Mouse (Mus musculus): Measurements from ENCODE around the gene Ebp. TPM values are rescaled to one million over a fixed set of nuclear protein-coding genes. Genes with fewer than 3 reads are reported as not detected.

Gene Ebp
- total and polyA plus RNA-seq, 2 experiments from 2014 or later: 20.6 to 26.2 TPM

- WGBS: 59% methylated on average over 7 of the region's 7 CpGs
- H3K4me3 ChIP-seq (ENCODE audit: low read depth, low read length): peak overlapping the region; percentile 62
- H3K27me3 ChIP-seq (ENCODE audit: control insufficient read depth, insufficient read depth, low read length): no peaks in the 10 kb centered on the region
- H3K4me1 ChIP-seq (ENCODE audit: control insufficient read depth, insufficient read depth): no peaks in the 10 kb centered on the region
- DNase-seq (ENCODE audit: low spot score): no peak
- peak overlapping the region; percentile 67 for H3K4me2 ChIP-seq (ENCODE audit: low read depth, low read length)
- no peak overlapping the region for H3K27ac ChIP-seq (ENCODE audit: low read depth)
- TF ChIP-seq CTCF (IDR thresholded peaks at IDR 0.05; ENCODE audit: low read depth) (no peak), EP300 (IDR thresholded peaks at IDR 0.05; ENCODE audit: low read depth) (no peak)
- no peaks in the 10 kb centered on the region for H3K9me3 ChIP-seq (replicated peaks; ENCODE audit: control insufficient read depth, low read length)
- H3K36me3 ChIP-seq (replicated peaks; ENCODE audit: control insufficient read depth, insufficient read depth, low read length): peaks cover 24% of the 10 kb centered on the region
- H3K9ac ChIP-seq (replicated peaks; ENCODE audit: low read depth, low read length): no peak overlapping the region
- ATAC-seq (ENCODE audit: insufficient read depth, low read depth): no peak
Measured at GRCm38 (mm10) chrX:8143750-8144149, 49.6 kb downstream of the Ebp start.

- Histone ChIP-seq H3K27me3 (ENCODE audit: control insufficient read depth, insufficient read depth, low read length) (no peaks in the 10 kb centered on the region), H3K27ac (ENCODE audit: low read depth) (no peak overlapping the region), H3K4me1 (ENCODE audit: control insufficient read depth, insufficient read depth) (no peaks in the 10 kb centered on the region), H3K9me3 (replicated peaks; ENCODE audit: control insufficient read depth, low read length) (no peaks in the 10 kb centered on the region), H3K9ac (replicated peaks; ENCODE audit: low read depth, low read length) (no peak overlapping the region), H3K36me3 (replicated peaks; ENCODE audit: control insufficient read depth, insufficient read depth, low read length) (peaks cover 30% of the 10 kb centered on the region), H3K4me3 (ENCODE audit: low read depth, low read length) (no peak overlapping the region), H3K4me2 (ENCODE audit: low read depth, low read length) (no peak overlapping the region)
- TF ChIP-seq EP300 (IDR thresholded peaks at IDR 0.05; ENCODE audit: low read depth) (no peak), CTCF (IDR thresholded peaks at IDR 0.05; ENCODE audit: low read depth) (no peak)
- WGBS: 60% methylated on average over 7 of the region's 7 CpGs
- DNase-seq (ENCODE audit: low spot score) (no peak), ATAC-seq (ENCODE audit: insufficient read depth, low read depth) (no peak)
Measured at GRCm38 (mm10) chrX:8142948-8143347, 50.4 kb downstream of the Ebp start.

DNA sequence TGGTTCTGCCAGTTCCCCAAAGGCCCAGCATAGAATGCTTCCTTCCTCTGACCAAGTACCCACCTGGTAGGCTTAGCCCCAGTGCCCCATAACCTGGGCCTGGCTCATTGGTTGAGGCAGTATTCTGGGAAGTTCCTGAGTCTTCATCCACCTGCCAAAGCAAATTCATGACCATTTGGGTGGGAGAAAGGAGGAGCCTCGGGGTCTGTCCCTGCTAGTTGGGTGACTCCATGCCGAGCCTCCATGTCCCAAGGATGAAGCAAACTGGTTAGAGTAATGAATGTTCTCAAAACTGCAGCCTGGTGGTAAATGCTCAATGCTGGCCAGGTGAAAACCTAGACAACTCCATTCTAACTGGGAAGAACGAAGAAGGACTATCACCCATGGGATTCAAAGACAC lies 52.3 kb downstream of the Ebp start:
- Histone ChIP-seq H3K27ac (ENCODE audit: low read depth) (no peak overlapping the region), H3K9me3 (replicated peaks; ENCODE audit: control insufficient read depth, low read length) (no peaks in the 10 kb centered on the region), H3K9ac (replicated peaks; ENCODE audit: low read depth, low read length) (no peak overlapping the region), H3K4me3 (ENCODE audit: low read depth, low read length) (no peak overlapping the region), H3K27me3 (ENCODE audit: control insufficient read depth, insufficient read depth, low read length) (no peaks in the 10 kb centered on the region), H3K4me2 (ENCODE audit: low read depth, low read length) (no peak overlapping the region), H3K36me3 (replicated peaks; ENCODE audit: control insufficient read depth, insufficient read depth, low read length) (peaks cover 30% of the 10 kb centered on the region), H3K4me1 (ENCODE audit: control insufficient read depth, insufficient read depth) (no peaks in the 10 kb centered on the region)
- TF ChIP-seq CTCF (IDR thresholded peaks at IDR 0.05; ENCODE audit: low read depth) (no peak), EP300 (IDR thresholded peaks at IDR 0.05; ENCODE audit: low read depth) (no peak)
- WGBS: 59% methylated on average over 3 of the region's 3 CpGs
- ATAC-seq (ENCODE audit: insufficient read depth, low read depth): no peak
- DNase-seq (ENCODE audit: low spot score): no peak

GRCm38 (mm10) chrX:8140446-8140845 lies 52.9 kb downstream of the Ebp start:
- H3K27ac ChIP-seq (ENCODE audit: low read depth): no peak overlapping the region
- no peaks in the 10 kb centered on the region for H3K4me1 ChIP-seq (ENCODE audit: control insufficient read depth, insufficient read depth)
- no peak for ATAC-seq (ENCODE audit: insufficient read depth, low read depth)
- TF ChIP-seq CTCF (IDR thresholded peaks at IDR 0.05; ENCODE audit: low read depth): no peak
- no peak for TF ChIP-seq EP300 (IDR thresholded peaks at IDR 0.05; ENCODE audit: low read depth)
- 89% methylated on average over 2 of the region's 2 CpGs for WGBS
- no peaks in the 10 kb centered on the region for H3K9me3 ChIP-seq (replicated peaks; ENCODE audit: control insufficient read depth, low read length)
- no peak overlapping the region for H3K4me3 ChIP-seq (ENCODE audit: low read depth, low read length)
- no peak for DNase-seq (ENCODE audit: low spot score)
- H3K36me3 ChIP-seq (replicated peaks; ENCODE audit: control insufficient read depth, insufficient read depth, low read length): peaks cover 30% of the 10 kb centered on the region
- no peak overlapping the region for H3K9ac ChIP-seq (replicated peaks; ENCODE audit: low read depth, low read length)
- no peak overlapping the region for H3K4me2 ChIP-seq (ENCODE audit: low read depth, low read length)
- no peaks in the 10 kb centered on the region for H3K27me3 ChIP-seq (ENCODE audit: control insufficient read depth, insufficient read depth, low read length)

DNA sequence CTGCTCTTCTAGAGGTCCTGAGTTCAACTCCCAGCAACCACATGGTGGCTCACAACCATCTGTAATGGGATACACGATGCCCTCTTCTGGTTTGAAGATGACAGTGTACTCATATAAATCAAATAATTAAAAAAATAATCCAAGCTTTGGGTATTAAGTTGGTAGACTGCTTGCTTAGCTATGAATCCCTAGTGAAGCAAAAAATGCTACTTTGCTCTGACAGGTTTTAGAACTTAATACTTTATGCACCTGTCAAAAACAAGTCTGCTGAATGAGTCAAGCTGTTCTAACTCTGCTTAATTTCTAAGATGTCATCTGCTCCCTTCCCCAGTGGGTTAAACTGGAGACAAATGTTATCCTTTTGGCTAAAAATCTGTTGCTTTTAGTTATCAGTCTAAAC lies 53.8 kb downstream of the Ebp start:
- ATAC-seq (ENCODE audit: insufficient read depth, low read depth) (no peak), DNase-seq (ENCODE audit: low spot score) (no peak)
- TF ChIP-seq EP300 (IDR thresholded peaks at IDR 0.05; ENCODE audit: low read depth): no peak
- no peak for TF ChIP-seq CTCF (IDR thresholded peaks at IDR 0.05; ENCODE audit: low read depth)
- Histone ChIP-seq H3K4me2 (ENCODE audit: low read depth, low read length) (no peak overlapping the region), H3K9me3 (replicated peaks; ENCODE audit: control insufficient read depth, low read length) (no peaks in the 10 kb centered on the region), H3K36me3 (replicated peaks; ENCODE audit: control insufficient read depth, insufficient read depth, low read length) (peaks cover 30% of the 10 kb centered on the region), H3K27ac (ENCODE audit: low read depth) (no peak overlapping the region), H3K9ac (replicated peaks; ENCODE audit: low read depth, low read length) (no peak overlapping the region), H3K4me1 (ENCODE audit: control insufficient read depth, insufficient read depth) (no peaks in the 10 kb centered on the region), H3K27me3 (ENCODE audit: control insufficient read depth, insufficient read depth, low read length) (no peaks in the 10 kb centered on the region), H3K4me3 (ENCODE audit: low read depth, low read length) (no peak overlapping the region)
- whole genome bisulfite sequencing: 38% methylated on average over 1 of the region's 1 CpGs

GRCm38 (mm10) chrX:8135886-8136285 lies 57.4 kb downstream of the Ebp start:
- 46% methylated on average over 2 of the region's 2 CpGs for WGBS
- DNase-seq (ENCODE audit: low spot score) (no peak), ATAC-seq (ENCODE audit: insufficient read depth, low read depth) (no peak)
- no peaks in the 10 kb centered on the region for H3K27me3 ChIP-seq (ENCODE audit: control insufficient read depth, insufficient read depth, low read length)
- H3K9ac ChIP-seq (replicated peaks; ENCODE audit: low read depth, low read length): no peak overlapping the region
- no peak overlapping the region for H3K4me3 ChIP-seq (ENCODE audit: low read depth, low read length)
- H3K4me1 ChIP-seq (ENCODE audit: control insufficient read depth, insufficient read depth): 0 out of 2 replicates have a peak, but pooled peaks cover 4% of the 10 kb centered on the region
- no peak overlapping the region for H3K27ac ChIP-seq (ENCODE audit: low read depth)
- H3K36me3 ChIP-seq (replicated peaks; ENCODE audit: control insufficient read depth, insufficient read depth, low read length): peaks cover 8% of the 10 kb centered on the region
- no peaks in the 10 kb centered on the region for H3K9me3 ChIP-seq (replicated peaks; ENCODE audit: control insufficient read depth, low read length)
- TF ChIP-seq CTCF (IDR thresholded peaks at IDR 0.05; ENCODE audit: low read depth) (no peak), EP300 (IDR thresholded peaks at IDR 0.05; ENCODE audit: low read depth) (no peak)
- no peak overlapping the region for H3K4me2 ChIP-seq (ENCODE audit: low read depth, low read length)

Other genes starting within 250 kb of the Ebp start
- 28.6 and 37.2 TPM in 2 replicates for gene Hdac6, start 245.6 kb downstream of the Ebp start, total RNA-seq (2014; rRNA removed; ENCODE audit: low replicate concordance)
- 16.2 and 18.4 TPM in 2 replicates for gene Hdac6, start 245.6 kb downstream of the Ebp start, polyA plus RNA-seq (2015; fragmentation: Nextera tagmentation; extraction: Ambion mirVana)
- gene Gata1, start 215.4 kb downstream of the Ebp start, total RNA-seq (2014; rRNA removed; ENCODE audit: low replicate concordance): 0.19 TPM in 1 of 2 replicates, not detected in the other
- 0.14 and 0.20 TPM in 2 replicates for gene Gata1, start 215.4 kb downstream of the Ebp start, polyA plus RNA-seq (2015; fragmentation: Nextera tagmentation; extraction: Ambion mirVana)
- gene Glod5, start 175.0 kb downstream of the Ebp start, total RNA-seq (2014; rRNA removed; ENCODE audit: low replicate concordance): not detected in 2 replicates
- 0.55 TPM in 2 replicates for gene Glod5, start 175.0 kb downstream of the Ebp start, polyA plus RNA-seq (2015; fragmentation: Nextera tagmentation; extraction: Ambion mirVana)
- gene Suv39h1, start 118.8 kb downstream of the Ebp start, total RNA-seq (2014; rRNA removed; ENCODE audit: low replicate concordance): 15.7 and 15.9 TPM in 2 replicates
- gene Suv39h1, start 118.8 kb downstream of the Ebp start, polyA plus RNA-seq (2015; fragmentation: Nextera tagmentation; extraction: Ambion mirVana): 8.2 and 8.6 TPM in 2 replicates
- 0.31 TPM in 1 of 2 replicates, not detected in the other for gene Was, start 103.0 kb downstream of the Ebp start, total RNA-seq (2014; rRNA removed; ENCODE audit: low replicate concordance)
- 0.22 and 0.25 TPM in 2 replicates for gene Was, start 103.0 kb downstream of the Ebp start, polyA plus RNA-seq (2015; fragmentation: Nextera tagmentation; extraction: Ambion mirVana)
- 130 and 155 TPM in 2 replicates for gene Wdr13, start 60.6 kb downstream of the Ebp start, total RNA-seq (2014; rRNA removed; ENCODE audit: low replicate concordance)
- gene Wdr13, start 60.6 kb downstream of the Ebp start, polyA plus RNA-seq (2015; fragmentation: Nextera tagmentation; extraction: Ambion mirVana): 24.4 and 26.4 TPM in 2 replicates
- gene Rbm3, start 47.6 kb downstream of the Ebp start, total RNA-seq (2014; rRNA removed; ENCODE audit: low replicate concordance): 408 and 439 TPM in 2 replicates
- gene Rbm3, start 47.6 kb downstream of the Ebp start, polyA plus RNA-seq (2015; fragmentation: Nextera tagmentation; extraction: Ambion mirVana): 524 and 551 TPM in 2 replicates
- gene Tbc1d25, start 17.3 kb downstream of the Ebp start, total RNA-seq (2014; rRNA removed; ENCODE audit: low replicate concordance): 7.0 and 12.2 TPM in 2 replicates
- gene Tbc1d25, start 17.3 kb downstream of the Ebp start, polyA plus RNA-seq (2015; fragmentation: Nextera tagmentation; extraction: Ambion mirVana): 6.4 and 6.5 TPM in 2 replicates
- gene Porcn, start 13.0 kb upstream of the Ebp start, total RNA-seq (2014; rRNA removed; ENCODE audit: low replicate concordance): 1.6 and 5.6 TPM in 2 replicates
- 2.5 and 2.9 TPM in 2 replicates for gene Porcn, start 13.0 kb upstream of the Ebp start, polyA plus RNA-seq (2015; fragmentation: Nextera tagmentation; extraction: Ambion mirVana)
- gene Ftsj1, start 58.9 kb upstream of the Ebp start, total RNA-seq (2014; rRNA removed; ENCODE audit: low replicate concordance): 20.9 and 25.1 TPM in 2 replicates
- 17.1 and 18.8 TPM in 2 replicates for gene Ftsj1, start 58.9 kb upstream of the Ebp start, polyA plus RNA-seq (2015; fragmentation: Nextera tagmentation; extraction: Ambion mirVana)
- gene Slc38a5, start 77.6 kb upstream of the Ebp start, total RNA-seq (2014; rRNA removed; ENCODE audit: low replicate concordance): 10.5 and 20.4 TPM in 2 replicates
- 5.0 and 5.8 TPM in 2 replicates for gene Slc38a5, start 77.6 kb upstream of the Ebp start, polyA plus RNA-seq (2015; fragmentation: Nextera tagmentation; extraction: Ambion mirVana)
- not detected in 2 replicates for gene Ssxb10, start 133.9 kb upstream of the Ebp start, total RNA-seq (2014; rRNA removed; ENCODE audit: low replicate concordance)
- not detected in 2 replicates for gene Ssxb10, start 133.9 kb upstream of the Ebp start, polyA plus RNA-seq (2015; fragmentation: Nextera tagmentation; extraction: Ambion mirVana)
- not detected in 2 replicates for gene Ssxb9, start 173.5 kb upstream of the Ebp start, total RNA-seq (2014; rRNA removed; ENCODE audit: low replicate concordance)
- gene Ssxb9, start 173.5 kb upstream of the Ebp start, polyA plus RNA-seq (2015; fragmentation: Nextera tagmentation; extraction: Ambion mirVana): not detected in 2 replicates
- gene Ssxb1, start 219.8 kb upstream of the Ebp start, total RNA-seq (2014; rRNA removed; ENCODE audit: low replicate concordance): not detected in 2 replicates
- not detected in 2 replicates for gene Ssxb1, start 219.8 kb upstream of the Ebp start, polyA plus RNA-seq (2015; fragmentation: Nextera tagmentation; extraction: Ambion mirVana)